Mouse (Mus musculus) midbrain, embryonic 15.5 days (tissue): ENCODE measurements around the gene Hoxb6. TPM values are rescaled to one million over a fixed set of nuclear protein-coding genes. Genes with fewer than 3 reads are reported as not detected.

Experiments
- ATAC-seq: fragments of 200-750 bp; cut with Nextera tagmentation; replicated peaks from 2 replicates; pipeline ENCODE4 v1.8.0; 2017; ENCODE audit warnings: moderate TSS enrichment
- H3K27ac ChIP-seq: fragments of 300-500 bp; sonication (generic); 2 replicates; pipeline ENCODE4 v1.5.1; 2015; ENCODE audit warnings: mild to moderate bottlenecking, inconsistent platforms
- H3K27me3 ChIP-seq: fragments of 300-500 bp; sonication (generic); replicated peaks from 2 replicates; pipeline ENCODE4 v1.6.1; 2015; ENCODE audit warnings: inconsistent platforms
- H3K36me3 ChIP-seq: fragments of 300-500 bp; sonication (generic); replicated peaks from 2 replicates; pipeline ENCODE4 v1.6.1; 2015; ENCODE audit warnings: inconsistent platforms
- H3K4me1 ChIP-seq: fragments of 300-500 bp; sonication (generic); 2 replicates; pipeline ENCODE4 v1.6.1; 2015; ENCODE audit warnings: inconsistent platforms
- H3K4me2 ChIP-seq: fragments of 300-500 bp; sonication (generic); 2 replicates; pipeline ENCODE4 v1.6.1; 2015; ENCODE audit warnings: inconsistent platforms, mild to moderate bottlenecking, moderate library complexity
- H3K4me3 ChIP-seq: fragments of 300-500 bp; sonication (generic); 2 replicates; pipeline ENCODE4 v1.5.1; 2015; ENCODE audit warnings: mild to moderate bottlenecking, inconsistent platforms
- H3K9ac ChIP-seq: fragments of 300-500 bp; sonication (generic); 2 replicates; pipeline ENCODE4 v1.6.1; 2015; ENCODE audit warnings: mild to moderate bottlenecking, inconsistent platforms
- H3K9me3 ChIP-seq: fragments of 300-500 bp; sonication (generic); 2 replicates; pipeline ENCODE4 v1.6.1; 2016; ENCODE audit warnings: inconsistent platforms
- WGBS: fragments of 180-500 bp; shearing (Covaris S2); methylation state at CpG from one replicate; pipeline ENCODE4 v1.1.7; 2015; ENCODE audit warnings: mixed read lengths; 5-methylcytosine and 5-hydroxymethylcytosine counted together
- polyA plus RNA-seq: library from polyadenylated mRNA; unstranded; fragments of >200 nt; fragmentation: Nextera tagmentation; extraction: Ambion mirVana; gene quantifications from 2 replicates; pipeline ENCODE4 v1.2.1, GENCODE M21; 2015

The Hoxb6 gene
- polyA plus RNA-seq = 0.13 and 0.34 TPM in 2 replicates

- Histone ChIP-seq H3K9me3 (no peaks in the 10 kb centered on the region), H3K9ac (no peak within 1 kb of the TSS), H3K4me2 (no peak within 1 kb of the TSS), H3K4me1 (no peaks in the 10 kb centered on the region), H3K36me3 (no peaks in the 10 kb centered on the region), H3K4me3 (no peak within 1 kb of the TSS), H3K27ac (no peak within 1 kb of the TSS), H3K27me3 (peaks cover 97% of the 10 kb centered on the region)
- ATAC-seq = no peak
- 2% methylated on average over 22 of the region's 22 CpGs for WGBS
Measured at GRCm38 (mm10) chr11:96291681-96292564, at the start of gene Hoxb6. Hoxb6 (plus strand) TSS chr11:96292476.

- H3K4me2 ChIP-seq = no peak overlapping the region
- H3K4me3 ChIP-seq = no peak overlapping the region
- H3K4me1 ChIP-seq = no peaks in the 10 kb centered on the region
- no peak overlapping the region for H3K9ac ChIP-seq
- H3K27ac ChIP-seq = no peak overlapping the region
- H3K36me3 ChIP-seq = no peaks in the 10 kb centered on the region
- ATAC-seq = no peak
- no peaks in the 10 kb centered on the region for H3K9me3 ChIP-seq
- 0% methylated on average over 14 of the region's 14 CpGs for WGBS
- H3K27me3 ChIP-seq = peaks cover 98% of the 10 kb centered on the region
Measured at GRCm38 (mm10) chr11:96250901-96251300, 41.4 kb upstream of the Hoxb6 start.

GRCm38 (mm10) chr11:96251480-96252031 lies 40.7 kb upstream of the Hoxb6 start:
- WGBS = 1% methylated on average over 45 of the region's 46 CpGs
- no peak overlapping the region for H3K9ac ChIP-seq

GRCm38 (mm10) chr11:96252541-96253120 lies 39.6 kb upstream of the Hoxb6 start:
- Histone ChIP-seq H3K4me3 (no peak overlapping the region), H3K27me3 (peaks cover 98% of the 10 kb centered on the region), H3K4me1 (no peaks in the 10 kb centered on the region), H3K4me2 (no peak overlapping the region), H3K36me3 (no peaks in the 10 kb centered on the region), H3K9ac (no peak overlapping the region), H3K27ac (no peak overlapping the region), H3K9me3 (no peaks in the 10 kb centered on the region)
- no peak for ATAC-seq
- WGBS = 3% methylated on average over 12 of the region's 12 CpGs

More at GRCm38 (mm10) chr11:96251480-96252031, 40.7 kb upstream of the Hoxb6 start:
- ATAC-seq = no peak
- H3K4me3 ChIP-seq = no peak overlapping the region
- peaks cover 98% of the 10 kb centered on the region for H3K27me3 ChIP-seq
- H3K27ac ChIP-seq = no peak overlapping the region
- no peaks in the 10 kb centered on the region for H3K36me3 ChIP-seq
- H3K4me1 ChIP-seq = no peaks in the 10 kb centered on the region
- no peak overlapping the region for H3K4me2 ChIP-seq
- no peaks in the 10 kb centered on the region for H3K9me3 ChIP-seq

- no peak overlapping the region for H3K4me3 ChIP-seq
- H3K4me1 ChIP-seq = no peaks in the 10 kb centered on the region
- no peaks in the 10 kb centered on the region for H3K36me3 ChIP-seq
- no peak for ATAC-seq
- no peak overlapping the region for H3K4me2 ChIP-seq
- WGBS = 1% methylated on average over 11 of the region's 11 CpGs
- H3K27ac ChIP-seq = no peak overlapping the region
- peaks cover 98% of the 10 kb centered on the region for H3K27me3 ChIP-seq
- no peaks in the 10 kb centered on the region for H3K9me3 ChIP-seq
- H3K9ac ChIP-seq = no peak overlapping the region
Measured at GRCm38 (mm10) chr11:96254221-96254620, 38.1 kb upstream of the Hoxb6 start.

- ATAC-seq = no peak
- Histone ChIP-seq H3K27ac (no peak overlapping the region), H3K27me3 (peaks cover 96% of the 10 kb centered on the region), H3K4me1 (no peaks in the 10 kb centered on the region), H3K9ac (no peak overlapping the region), H3K4me2 (no peak overlapping the region), H3K36me3 (no peaks in the 10 kb centered on the region), H3K9me3 (no peaks in the 10 kb centered on the region), H3K4me3 (no peak overlapping the region)
- 1% methylated on average over 39 of the region's 39 CpGs for WGBS
Measured at GRCm38 (mm10) chr11:96255111-96255995, 36.9 kb upstream of the Hoxb6 start.

- 1% methylated on average over 14 of the region's 14 CpGs for WGBS
- Histone ChIP-seq H3K9ac (no peak overlapping the region), H3K4me2 (no peak overlapping the region), H3K27me3 (peaks cover 96% of the 10 kb centered on the region), H3K36me3 (no peaks in the 10 kb centered on the region), H3K27ac (no peak overlapping the region), H3K4me3 (no peak overlapping the region), H3K9me3 (no peaks in the 10 kb centered on the region), H3K4me1 (no peaks in the 10 kb centered on the region)
- no peak for ATAC-seq
Measured at GRCm38 (mm10) chr11:96255996-96256445, 36.3 kb upstream of the Hoxb6 start.

- H3K36me3 ChIP-seq = no peaks in the 10 kb centered on the region
- no peak overlapping the region for H3K4me3 ChIP-seq
- no peak for ATAC-seq
- 26% methylated on average over 2 of the region's 2 CpGs for WGBS
- H3K9ac ChIP-seq = no peak overlapping the region
- no peaks in the 10 kb centered on the region for H3K9me3 ChIP-seq
- H3K4me1 ChIP-seq = no peaks in the 10 kb centered on the region
- H3K27me3 ChIP-seq = peaks cover 97% of the 10 kb centered on the region
- H3K4me2 ChIP-seq = no peak overlapping the region
- H3K27ac ChIP-seq = no peak overlapping the region
Measured at GRCm38 (mm10) chr11:96257141-96257540, 35.1 kb upstream of the Hoxb6 start.

- H3K27ac ChIP-seq = no peak overlapping the region
- no peaks in the 10 kb centered on the region for H3K4me1 ChIP-seq
- no peak overlapping the region for H3K9ac ChIP-seq
- ATAC-seq = no peak
- no peak overlapping the region for H3K4me2 ChIP-seq
- no peak overlapping the region for H3K4me3 ChIP-seq
- no peaks in the 10 kb centered on the region for H3K9me3 ChIP-seq
- 5% methylated on average over 2 of the region's 2 CpGs for WGBS
- no peaks in the 10 kb centered on the region for H3K36me3 ChIP-seq
- peaks cover 97% of the 10 kb centered on the region for H3K27me3 ChIP-seq
Measured at GRCm38 (mm10) chr11:96259038-96259437, 33.2 kb upstream of the Hoxb6 start.

GRCm38 (mm10) chr11:96259511-96259910 lies 32.8 kb upstream of the Hoxb6 start:
- no peak for ATAC-seq
- Histone ChIP-seq H3K4me2 (no peak overlapping the region), H3K27me3 (peaks cover 97% of the 10 kb centered on the region), H3K36me3 (no peaks in the 10 kb centered on the region), H3K4me1 (no peaks in the 10 kb centered on the region), H3K4me3 (no peak overlapping the region), H3K9ac (no peak overlapping the region), H3K9me3 (no peaks in the 10 kb centered on the region), H3K27ac (no peak overlapping the region)
- 0% methylated on average over 1 of the region's 1 CpGs for WGBS

- no peak for ATAC-seq
- Histone ChIP-seq H3K4me2 (no peak overlapping the region), H3K9me3 (no peaks in the 10 kb centered on the region), H3K9ac (no peak overlapping the region), H3K36me3 (no peaks in the 10 kb centered on the region), H3K4me3 (no peak overlapping the region), H3K4me1 (no peaks in the 10 kb centered on the region), H3K27me3 (peaks cover 96% of the 10 kb centered on the region), H3K27ac (no peak overlapping the region)
- 1% methylated on average over 23 of the region's 23 CpGs for WGBS
Measured at GRCm38 (mm10) chr11:96260310-96260970, 31.8 kb upstream of the Hoxb6 start.
